Mouse (Mus musculus) WW6 (cell line): ENCODE data around the gene Gm11985.
"Not testable (repeated sequence)": the region's sequence is repeated elsewhere in the genome, so short reads cannot be mapped to it uniquely, and the experiment has no call there.

Source experiments
- DNase-seq: peaks from one replicate; pipeline ENCODE4 v3.0.0-alpha.2; 2013; ENCODE audit warnings: low read depth, low spot score

The Gm11985 gene

DNA sequence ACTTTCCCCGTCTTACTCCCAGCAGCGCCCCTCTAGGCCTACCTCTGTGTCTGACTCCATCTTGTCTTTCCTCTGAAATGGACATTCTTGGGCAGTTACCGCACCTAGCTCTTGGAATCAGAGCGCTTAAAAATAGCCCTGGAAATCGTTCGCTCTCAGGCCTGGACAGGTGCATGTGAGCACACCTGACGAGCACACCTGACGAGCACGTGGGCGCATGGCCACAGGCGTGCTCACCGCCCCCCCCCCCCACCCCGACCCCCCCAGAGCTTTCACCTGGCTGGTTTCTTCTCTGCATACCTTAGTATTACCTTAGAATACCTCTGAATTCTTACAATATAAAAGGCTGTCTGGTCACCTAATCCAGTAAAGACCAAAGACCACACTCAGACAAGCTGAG is at the start of gene Gm11985:
Gene Gm11985 (minus strand): TSS at position 101 of the 400 bp plus-strand sequence.
- no peak for DNase-seq

GRCm38 (mm10) chr11:7237712-7238111 is 49.3 kb upstream of the Gm11985 start:
- no peak for DNase-seq

DNA sequence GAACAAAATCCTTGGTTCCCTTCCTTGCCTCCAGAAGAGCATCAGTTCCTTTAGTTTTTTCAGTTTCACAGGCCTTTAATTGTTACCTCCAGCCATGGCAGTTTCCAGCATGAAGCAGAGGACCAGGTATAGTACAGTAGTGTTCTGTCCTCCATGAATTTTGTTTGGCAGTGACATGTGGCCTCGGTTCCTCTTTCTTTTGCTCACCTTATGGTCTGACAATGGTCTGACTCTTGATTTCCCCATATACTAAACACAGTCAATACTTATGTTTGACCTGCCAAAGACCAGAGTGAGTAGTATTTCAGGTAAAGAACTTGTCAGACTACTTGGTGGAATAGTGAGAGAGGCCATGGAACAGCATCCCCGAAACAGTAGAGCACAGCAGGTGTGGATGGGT is 48.4 kb upstream of the Gm11985 start:
- no peak for DNase-seq

GRCm38 (mm10) chr11:7234981-7235609 is 46.7 kb upstream of the Gm11985 start:
- no peak for DNase-seq

DNA sequence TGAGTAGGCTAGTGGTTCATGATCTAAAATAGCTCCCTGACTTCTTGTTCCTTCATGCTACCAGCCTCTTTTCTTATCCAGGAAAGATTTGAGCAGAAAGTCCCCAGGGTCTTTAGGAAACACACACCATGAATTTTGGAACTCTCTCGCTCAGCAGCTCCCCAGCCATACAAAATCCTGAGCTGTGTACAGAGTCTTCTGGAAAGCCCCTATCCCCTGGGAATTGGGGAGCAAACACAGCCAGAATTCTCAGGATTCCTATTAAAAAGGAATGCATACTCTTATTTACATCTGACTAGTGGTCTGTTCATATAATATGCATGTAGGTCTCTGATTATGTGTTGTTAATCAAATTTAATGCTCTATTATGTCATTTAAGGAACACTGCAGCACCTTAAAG is 46.1 kb upstream of the Gm11985 start:
- no peak for DNase-seq

DNA sequence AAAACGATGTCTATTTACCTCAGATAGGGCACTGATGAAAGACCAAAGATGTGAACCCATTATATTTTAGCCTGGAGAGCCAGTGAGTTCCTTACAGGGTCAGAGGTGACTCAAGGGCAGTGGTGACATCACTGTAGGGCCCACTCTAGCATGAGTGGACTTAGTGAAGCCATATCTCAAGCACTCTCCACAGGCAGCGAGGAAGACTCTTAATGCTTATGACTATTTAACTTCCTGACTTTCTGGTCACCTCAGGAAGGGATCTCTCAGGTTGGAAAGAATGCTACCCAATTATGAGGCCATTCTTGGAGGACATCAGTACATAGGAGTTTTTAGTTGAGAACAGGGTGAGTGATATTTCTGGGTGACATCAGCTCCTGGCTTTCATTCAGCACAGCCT is 45.0 kb upstream of the Gm11985 start:
- no peak for DNase-seq

GRCm38 (mm10) chr11:7231958-7232357 is 43.6 kb upstream of the Gm11985 start:
- no peak for DNase-seq

DNA sequence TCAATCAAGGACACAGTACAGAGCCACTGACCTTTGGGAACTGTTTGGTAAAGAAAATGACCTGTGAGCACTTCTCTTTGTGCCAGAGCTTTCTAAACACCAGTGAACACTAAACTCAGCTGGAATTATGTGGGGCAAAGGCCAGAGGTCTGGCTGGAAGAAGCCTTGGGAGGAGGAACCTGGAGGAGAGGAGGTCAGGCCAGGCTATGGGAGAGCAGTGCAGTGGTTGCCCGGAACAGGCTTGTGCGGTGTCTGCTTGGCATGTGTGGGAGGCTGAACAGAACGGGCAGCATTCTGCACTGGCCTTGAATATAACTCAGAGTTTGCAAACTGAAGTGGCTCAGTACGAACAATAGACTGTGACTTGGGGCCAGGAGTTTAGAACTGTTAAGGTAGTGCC is 41.6 kb upstream of the Gm11985 start:
- DNase-seq = no peak

DNA sequence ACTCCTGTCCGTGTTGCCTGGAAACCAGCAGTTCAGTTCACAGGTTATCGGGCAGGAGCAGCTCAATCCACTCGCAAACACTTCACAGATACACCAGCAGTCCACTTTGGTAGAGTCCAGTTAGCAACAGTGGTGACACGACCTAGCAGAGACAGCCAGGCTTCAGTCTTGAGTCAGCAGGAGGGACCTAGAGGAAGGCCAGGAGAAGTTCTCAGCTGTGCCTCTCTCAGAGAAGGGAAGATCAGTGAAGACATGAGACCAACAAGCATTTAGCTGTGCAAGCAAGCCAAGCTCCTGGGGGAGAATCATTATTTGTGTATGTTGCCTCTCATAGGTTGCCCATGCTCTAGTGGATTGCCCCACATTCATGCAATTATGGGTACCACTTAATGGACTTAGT is 39.7 kb upstream of the Gm11985 start:
- no peak for DNase-seq

GRCm38 (mm10) chr11:7226810-7227550 is 38.6 kb upstream of the Gm11985 start:
- no peak for DNase-seq

- no peak for DNase-seq
These were observed 37.8 kb upstream of the Gm11985 start for GRCm38 (mm10) chr11:7226200-7226599.

GRCm38 (mm10) chr11:7221826-7222225 is 33.5 kb upstream of the Gm11985 start:
- not testable (repeated sequence) for DNase-seq

GRCm38 (mm10) chr11:7215703-7216102 is 27.3 kb upstream of the Gm11985 start:
- no peak for DNase-seq

DNA sequence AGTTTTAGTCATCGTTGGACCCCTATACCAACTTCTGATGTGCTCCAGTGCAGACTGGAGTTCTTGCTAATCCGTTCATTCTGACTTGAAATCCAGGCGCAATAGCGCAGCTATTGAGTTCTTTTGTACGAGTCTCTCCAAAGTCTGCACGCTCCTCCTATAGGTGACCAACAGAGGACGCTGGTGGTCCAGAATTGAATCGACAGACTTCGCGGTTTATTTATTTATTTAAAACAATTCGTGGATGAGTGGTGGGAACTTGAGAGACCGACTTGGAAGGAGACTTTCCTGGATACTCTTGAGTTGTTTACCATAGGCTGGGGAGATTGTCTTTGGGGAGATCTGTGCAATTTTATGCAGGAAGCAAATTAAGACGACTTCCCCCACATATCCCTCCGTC is 26.4 kb upstream of the Gm11985 start:
- no peak for DNase-seq

- DNase-seq = no peak
These were observed 25.9 kb upstream of the Gm11985 start for GRCm38 (mm10) chr11:7214342-7214660.

- DNase-seq = peak; percentile 61
These were observed 25.4 kb upstream of the Gm11985 start, which contains the start of gene Igfbp3 for GRCm38 (mm10) chr11:7213501-7214341. Gene Igfbp3 (minus strand): TSS chr11:7213923.

- no peak for DNase-seq
These were observed 24.8 kb upstream of the Gm11985 start for GRCm38 (mm10) chr11:7213161-7213500.

DNA sequence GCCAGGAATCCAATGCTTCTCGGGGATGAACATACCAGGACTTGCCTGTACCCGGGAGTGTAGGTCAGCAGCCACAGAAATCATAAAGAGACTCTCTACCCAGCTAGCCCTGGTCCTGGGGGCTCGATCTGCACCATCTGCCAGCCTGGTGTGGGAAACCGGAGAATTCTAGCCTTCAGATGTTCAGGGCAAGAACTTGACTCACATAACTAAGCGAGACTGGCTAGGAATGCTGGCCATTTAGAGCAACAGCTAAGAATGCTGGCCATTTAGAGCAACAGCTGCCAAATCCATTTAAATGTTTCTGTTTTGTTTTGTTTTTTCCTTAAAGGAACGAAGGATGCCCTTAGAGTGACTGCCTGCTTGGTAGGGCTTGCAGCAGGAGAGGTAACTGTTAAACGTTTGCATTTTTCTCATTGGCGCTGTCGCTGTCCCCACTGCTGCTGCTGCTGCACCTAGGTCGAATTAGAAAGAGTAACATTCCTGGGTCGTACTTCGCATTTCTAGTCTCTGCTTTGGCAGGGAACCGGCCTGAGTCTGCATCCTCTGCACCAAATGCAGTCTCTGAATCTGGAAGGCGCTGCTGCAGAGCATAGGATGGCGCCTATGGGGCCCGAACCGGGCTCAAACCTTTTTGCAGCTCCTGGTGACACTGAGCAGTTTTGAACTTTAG is 23.9 kb upstream of the Gm11985 start:
- DNase-seq = no peak

- no peak for DNase-seq
These were observed 22.8 kb upstream of the Gm11985 start for GRCm38 (mm10) chr11:7211211-7211610.

- DNase-seq = no peak
These were observed 22.0 kb upstream of the Gm11985 start for GRCm38 (mm10) chr11:7210343-7210742.

DNA sequence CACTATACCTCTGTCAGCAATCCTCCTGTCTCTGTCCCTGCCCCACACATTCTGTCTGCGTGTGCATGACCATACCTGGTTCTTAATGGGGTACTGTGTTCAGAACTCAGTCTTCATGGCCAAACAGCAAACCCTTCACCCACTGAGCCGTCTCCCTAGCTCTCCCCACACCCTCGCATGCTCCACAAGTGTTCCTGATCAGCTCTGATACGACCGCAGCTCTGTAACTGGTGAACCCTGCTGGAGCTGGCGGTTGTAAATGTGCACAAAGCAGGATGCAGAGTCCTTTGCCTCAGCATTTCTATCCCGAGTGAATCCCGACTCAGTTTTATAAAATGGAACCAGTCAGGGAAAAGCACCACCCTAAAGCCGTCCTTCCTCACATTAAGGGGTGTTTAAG is 15.5 kb upstream of the Gm11985 start:
- no peak for DNase-seq

- DNase-seq = no peak
These were observed 13.8 kb upstream of the Gm11985 start for GRCm38 (mm10) chr11:7202206-7202605.
